Mouse (Mus musculus) limb, embryonic 15.5 days (tissue): ENCODE results near the gene Gtpbp4. TPM values are rescaled to one million over a fixed set of nuclear protein-coding genes. Genes with fewer than 3 reads are reported as not detected.
"Not testable (repeated sequence)": the region's sequence is repeated elsewhere in the genome, so short reads cannot be mapped to it uniquely, and the experiment has no call there.

Source experiments
- ATAC-seq: fragments of 200-750 bp; cut with Nextera tagmentation; 2 replicates; pipeline ENCODE4 v1.8.0; 2017; ENCODE audit warnings: low read depth, moderate TSS enrichment; ENCODE audit not compliant: insufficient number of reproducible peaks, low FRiP score, low TSS enrichment
- H3K27ac ChIP-seq: fragments of 300-500 bp; sonication (generic); 2 replicates; pipeline ENCODE4 v1.5.1; 2015; ENCODE audit warnings: moderate library complexity, mild to moderate bottlenecking, inconsistent platforms
- H3K27me3 ChIP-seq: fragments of 300-500 bp; sonication (generic); 2 replicates; pipeline ENCODE4 v1.6.1; 2015; ENCODE audit warnings: inconsistent platforms
- H3K36me3 ChIP-seq: fragments of 300-500 bp; sonication (generic); 2 replicates; pipeline ENCODE4 v1.6.1; 2015; ENCODE audit warnings: inconsistent platforms
- H3K4me1 ChIP-seq: fragments of 300-500 bp; sonication (generic); 2 replicates; pipeline ENCODE4 v1.6.1; 2015; ENCODE audit warnings: inconsistent platforms
- H3K4me2 ChIP-seq: fragments of 300-500 bp; sonication (generic); 2 replicates; pipeline ENCODE4 v1.6.1; 2015; ENCODE audit warnings: mild to moderate bottlenecking, inconsistent platforms
- H3K4me3 ChIP-seq: fragments of 300-500 bp; sonication (generic); 2 replicates; pipeline ENCODE4 v1.5.1; 2015; ENCODE audit warnings: mild to moderate bottlenecking, inconsistent platforms
- H3K9ac ChIP-seq: fragments of 300-500 bp; sonication (generic); 2 replicates; pipeline ENCODE4 v1.6.1; 2015; ENCODE audit warnings: inconsistent platforms
- H3K9me3 ChIP-seq: fragments of 300-500 bp; sonication (generic); 2 replicates; pipeline ENCODE4 v1.6.1; 2016; ENCODE audit warnings: inconsistent platforms
- WGBS: fragments of 180-500 bp; shearing (Covaris S2); methylation state at CpG from one replicate; pipeline ENCODE4 v1.1.7; 2015; 5-methylcytosine and 5-hydroxymethylcytosine counted together
- microRNA-seq: library from miRNA; unstranded; fragments of <30 nt; microRNA quantifications from one replicate; pipeline ENCODE4, GENCODE M21; 2016
- polyA plus RNA-seq: library from polyadenylated mRNA; unstranded; fragments of >200 nt; fragmentation: Nextera tagmentation; extraction: Ambion mirVana; gene quantifications from 2 replicates; pipeline ENCODE4 v1.2.1, GENCODE M21; 2015

The Gtpbp4 gene
- polyA plus RNA-seq, 1 experiment from 2014 or later, result 80.7 TPM

DNA sequence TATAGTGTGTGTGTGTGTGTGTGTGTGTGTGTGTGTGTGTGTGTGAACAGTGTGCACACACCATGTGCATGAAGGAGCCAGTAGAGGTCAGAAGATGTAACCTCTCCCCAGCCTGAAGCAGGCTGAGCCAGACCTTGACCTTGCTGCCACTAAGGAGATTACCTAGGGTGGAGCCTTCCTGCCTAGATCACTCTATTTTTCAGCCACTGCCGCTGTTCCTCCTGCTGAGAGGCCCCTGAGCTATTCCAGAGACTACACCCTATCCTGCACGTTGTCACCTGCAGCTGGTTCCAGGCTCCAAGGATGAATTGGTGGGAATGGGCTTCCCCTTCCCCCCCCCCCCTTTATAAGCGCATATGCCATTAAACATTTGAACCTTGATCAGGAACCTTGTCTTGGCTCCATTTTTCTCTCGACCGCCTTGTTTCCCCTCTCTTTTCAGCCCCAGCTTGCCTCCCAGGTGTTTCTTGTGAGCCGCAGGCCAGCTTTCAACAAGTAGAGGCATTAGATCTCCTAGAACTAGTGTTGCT, 58.2 kb downstream of the Gtpbp4 start:
- H3K36me3 ChIP-seq, ATAC-seq, H3K9me3 ChIP-seq, H3K4me3 ChIP-seq, H3K27ac ChIP-seq, H3K4me2 ChIP-seq, H3K4me1 ChIP-seq, H3K9ac ChIP-seq, H3K27me3 ChIP-seq: not testable (repeated sequence)
- WGBS, result 79% methylated on average over 6 of the region's 6 CpGs

DNA sequence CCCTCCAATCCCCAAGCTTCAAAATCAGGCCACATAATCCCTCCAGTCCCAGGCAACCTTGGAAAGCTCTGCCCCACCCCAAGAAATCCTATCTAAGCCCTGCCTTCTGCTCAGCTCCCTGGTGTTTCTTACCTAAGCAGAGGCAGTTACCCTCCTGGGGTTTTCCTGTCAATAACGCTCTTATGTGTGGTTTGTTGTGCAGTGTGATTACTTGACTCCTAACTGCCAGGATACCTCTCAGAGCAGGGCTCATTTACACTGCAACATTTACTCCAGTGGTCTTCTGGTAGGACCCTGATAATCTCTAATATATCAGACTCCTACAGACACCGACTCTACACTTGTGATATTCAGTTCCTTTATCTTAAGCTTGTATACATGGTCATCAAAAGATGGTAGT, 62.4 kb downstream of the Gtpbp4 start:
- Histone ChIP-seq H3K36me3 (no peaks in the 10 kb centered on the region), H3K4me2 (no peak overlapping the region), H3K9ac (no peak overlapping the region), H3K27me3 (no peaks in the 10 kb centered on the region), H3K4me3 (no peak overlapping the region), H3K4me1 (no peaks in the 10 kb centered on the region), H3K9me3 (no peaks in the 10 kb centered on the region), H3K27ac (no peak overlapping the region)
- no peak for ATAC-seq
- WGBS, result 55% methylated on average over 2 of the region's 2 CpGs

Small RNA genes within 50 kb of the gene (microRNA-seq; reads per million reads assigned to microRNA genes)
- not detected for gene Gm22750

Other genes starting within 250 kb of the Gtpbp4 start
- gene Wdr37, start 124.2 kb downstream of the Gtpbp4 start, polyA plus RNA-seq, result 17.0 and 17.7 TPM in 2 replicates
- 67.5 and 68.6 TPM in 2 replicates for gene Idi1, start 110.6 kb downstream of the Gtpbp4 start, polyA plus RNA-seq
- not detected in 2 replicates for gene Gm9745, start 47.9 kb downstream of the Gtpbp4 start, polyA plus RNA-seq
- 0.10 and 0.29 TPM in 2 replicates for gene Idi2, start 43.2 kb downstream of the Gtpbp4 start, polyA plus RNA-seq
- gene Larp4b, start 97.8 kb upstream of the Gtpbp4 start, polyA plus RNA-seq, result 27.8 and 30.3 TPM in 2 replicates